Mouse (Mus musculus): ENCODE results near the gene Il22ra2. TPM values are rescaled to one million over a fixed set of nuclear protein-coding genes. Genes with fewer than 3 reads are reported as not detected.

Il22ra2 gene
- total and polyA plus RNA-seq, 3 experiments, result not detected

- DNase-seq (ENCODE audit: low read depth, low spot score), result peak; percentile 40
- Histone ChIP-seq H3K4me1 (ENCODE audit: control insufficient read depth in 1 of 2, insufficient read depth in 2 of 2, low read length in 2 of 2) (peaks cover 31 to 34% of the 10 kb centered on the region in 2 experiments), H3K4me3 (ENCODE audit: control insufficient read depth in 1 of 2, insufficient read depth in 1 of 2, low read depth in 2 of 2, low read length in 2 of 2) (no peak overlapping the region), H3K79me2 (ENCODE audit: control insufficient read depth, insufficient read depth, low read length, poor library complexity) (no peaks in the 10 kb centered on the region), H3K9me3 (replicated peaks; ENCODE audit: insufficient read depth, low read length) (no peaks in the 10 kb centered on the region), H3K9ac (ENCODE audit: control insufficient read depth, low read depth, low read length, poor library complexity, severe bottlenecking) (no peak overlapping the region), H3K27ac (ENCODE audit: control insufficient read depth, low read depth, low read length) (peak overlapping the region; percentile 21; the same call in 1 of the 2 replicates), H3K36me3 (ENCODE audit: control insufficient read depth in 1 of 2, insufficient read depth in 2 of 2, low read length in 2 of 2) (peaks cover 0 to 47% of the 10 kb centered on the region in 2 experiments; a peak in 2 of 4 replicates), H3K27me3 (ENCODE audit: control insufficient read depth in 1 of 2, insufficient read depth in 2 of 2, low read length in 2 of 2) (no peaks in the 10 kb centered on the region)
- no peak for TF ChIP-seq MXI1 (IDR thresholded peaks at IDR 0.05; ENCODE audit: low read depth, low read length)
- TF ChIP-seq NELFE (IDR thresholded peaks at IDR 0.05; ENCODE audit: low read depth, low read length), result no peak
- TF ChIP-seq MAX (IDR thresholded peaks at IDR 0.05; ENCODE audit: low read length), result 0 out of 2 replicates have a peak, but pooled peaks have one; percentile 29
- TF ChIP-seq CHD2 (IDR thresholded peaks at IDR 0.05; ENCODE audit: low read length), result no peak
- peak; percentile 80 for TF ChIP-seq TCF12 (IDR thresholded peaks at IDR 0.05; ENCODE audit: low read depth, low read length)
- TF ChIP-seq POLR2A (IDR thresholded peaks at IDR 0.05; ENCODE audit: control insufficient read depth in 1 of 2, insufficient read depth in 1 of 2, low read depth in 1 of 2, low read length in 2 of 2, poor library complexity in 1 of 2), result no peak
- 0 out of 2 replicates have a peak, but pooled peaks have one; percentile 41 for TF ChIP-seq BHLHE40 (IDR thresholded peaks at IDR 0.05; ENCODE audit: borderline replicate concordance, low read depth, low read length)
- TF ChIP-seq ZC3H11A (IDR thresholded peaks at IDR 0.05; ENCODE audit: low read depth, low read length), result no peak
- TF ChIP-seq GATA1 (IDR thresholded peaks at IDR 0.05; ENCODE audit: low read depth, low read length), result peak; percentile 52; the same call in 1 of the 2 replicates
- TF ChIP-seq MAZ (IDR thresholded peaks at IDR 0.05; ENCODE audit: low read depth, low read length), result no peak
- TF ChIP-seq CHD1 (IDR thresholded peaks at IDR 0.05; ENCODE audit: low read depth, low read length), result no peak
- TF ChIP-seq EP300 (IDR thresholded peaks at IDR 0.05; ENCODE audit: low read depth in 1 of 2, low read length in 2 of 2), result peak; percentile 65 to 84
- TF ChIP-seq MEF2A (IDR thresholded peaks at IDR 0.05; ENCODE audit: extremely low read depth, insufficient replicate concordance, low read depth, low read length, poor library complexity, severe bottlenecking), result no peak
- TF ChIP-seq USF1 (IDR thresholded peaks at IDR 0.05; ENCODE audit: low read depth, low read length), result no peak
- TF ChIP-seq RAD21 (IDR thresholded peaks at IDR 0.05; ENCODE audit: low read depth, low read length), result no peak
- TF ChIP-seq TBP (IDR thresholded peaks at IDR 0.05; ENCODE audit: low read depth, low read length), result no peak
- TF ChIP-seq POLR2AphosphoS2 (IDR thresholded peaks at IDR 0.05; ENCODE audit: low read length), result no peak
- TF ChIP-seq SIN3A (IDR thresholded peaks at IDR 0.05; ENCODE audit: low read length), result 0 out of 2 replicates have a peak, but pooled peaks have one; percentile 23
- 0 out of 2 replicates have a peak, but pooled peaks have one; percentile 15 for TF ChIP-seq MYB (IDR thresholded peaks at IDR 0.05; ENCODE audit: low read depth, low read length)
- peak; percentile 29; the same call in 1 of the 2 replicates for TF ChIP-seq ETS1 (IDR thresholded peaks at IDR 0.05; ENCODE audit: low read depth, low read length)
- no peak for TF ChIP-seq HCFC1 (IDR thresholded peaks at IDR 0.05; ENCODE audit: low read depth, low read length)
- no peak for TF ChIP-seq ZKSCAN1 (IDR thresholded peaks at IDR 0.05; ENCODE audit: low read depth, low read length)
- TF ChIP-seq TAL1 (IDR thresholded peaks at IDR 0.05; ENCODE audit: low read length), result peak; percentile 83
Measured at GRCm38 (mm10) chr10:19585860-19586259, 35.9 kb upstream of the Il22ra2 start.

Data from MEL (cell line).